Mouse (Mus musculus): ENCODE data around the gene Dgkz.
A peak's percentile ranks its signal among the peaks of the same experiment; 100 is the strongest.

The Dgkz gene

DNA sequence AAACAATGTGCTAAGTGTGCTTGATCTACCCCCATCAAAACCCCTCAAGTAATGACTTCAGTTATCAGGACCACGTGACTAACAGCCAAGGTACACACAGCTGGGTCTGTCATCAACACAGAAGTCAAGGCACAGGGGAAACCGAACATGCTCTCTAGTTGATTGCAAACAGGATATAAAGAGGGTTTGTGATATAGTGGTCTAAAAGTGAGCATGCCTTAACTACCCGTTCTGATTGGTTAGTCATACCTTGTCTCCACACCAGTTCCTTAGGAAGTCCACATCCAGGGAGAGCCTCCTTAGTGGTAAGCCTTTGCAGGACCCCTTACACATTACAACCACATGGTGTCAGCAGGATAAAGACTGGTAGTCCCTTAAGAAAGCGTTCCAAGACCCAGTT, 55.5 kb downstream of the Dgkz start:
- DNase-seq (ENCODE audit: low spot score) = no peak

DNA sequence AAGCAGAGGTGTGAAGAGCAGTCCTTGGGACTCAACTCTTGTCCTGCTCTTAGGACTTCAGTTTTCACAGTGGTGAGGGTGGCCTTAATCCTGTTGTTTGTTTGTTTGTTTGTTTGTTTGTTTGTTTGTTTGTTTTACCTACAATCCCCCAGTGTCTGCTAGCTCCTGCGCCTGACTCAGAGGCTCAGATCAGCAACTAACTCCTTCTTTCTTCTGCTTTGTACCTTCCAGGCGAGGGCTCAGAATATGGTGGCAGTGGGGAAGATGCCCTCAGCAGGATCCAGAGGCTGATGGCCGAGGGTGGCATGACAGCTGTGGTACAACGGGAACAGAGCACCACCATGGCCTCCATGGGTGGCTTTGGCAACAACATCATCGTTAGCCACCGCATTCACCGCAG, 58.6 kb downstream of the Dgkz start:
- no peak for DNase-seq (ENCODE audit: low spot score)

DNA sequence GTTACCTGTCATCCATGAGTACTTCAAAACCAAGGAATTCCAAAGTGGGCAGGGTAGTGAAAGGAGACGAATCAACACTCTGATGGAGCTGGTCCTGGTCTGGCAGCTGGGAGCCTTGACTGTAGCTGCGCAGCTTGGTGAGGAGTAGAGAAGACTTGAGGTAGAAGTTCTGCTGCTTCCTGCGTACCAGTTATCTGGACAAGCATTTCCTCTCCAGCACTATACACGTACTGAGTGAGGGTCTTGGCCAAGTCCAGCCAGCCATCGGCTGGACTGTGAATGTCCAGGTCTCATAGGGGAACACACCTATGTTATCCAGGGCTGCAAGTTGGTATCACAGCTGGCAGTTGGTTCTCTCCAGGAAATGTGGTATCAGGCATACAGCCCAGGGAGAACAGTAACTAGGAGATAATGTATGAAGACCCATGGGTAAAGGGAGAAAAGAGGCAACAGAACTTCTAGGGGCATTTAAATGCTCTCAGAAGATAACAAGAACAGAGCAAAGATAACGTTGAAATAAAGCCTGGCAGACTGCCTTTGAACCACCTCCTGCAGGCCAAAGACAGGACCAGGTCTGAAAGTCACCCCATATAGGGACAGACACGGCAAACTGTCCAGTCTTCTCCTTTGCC, 59.2 kb downstream of the Dgkz start:
- no peak for DNase-seq (ENCODE audit: low spot score)

DNA sequence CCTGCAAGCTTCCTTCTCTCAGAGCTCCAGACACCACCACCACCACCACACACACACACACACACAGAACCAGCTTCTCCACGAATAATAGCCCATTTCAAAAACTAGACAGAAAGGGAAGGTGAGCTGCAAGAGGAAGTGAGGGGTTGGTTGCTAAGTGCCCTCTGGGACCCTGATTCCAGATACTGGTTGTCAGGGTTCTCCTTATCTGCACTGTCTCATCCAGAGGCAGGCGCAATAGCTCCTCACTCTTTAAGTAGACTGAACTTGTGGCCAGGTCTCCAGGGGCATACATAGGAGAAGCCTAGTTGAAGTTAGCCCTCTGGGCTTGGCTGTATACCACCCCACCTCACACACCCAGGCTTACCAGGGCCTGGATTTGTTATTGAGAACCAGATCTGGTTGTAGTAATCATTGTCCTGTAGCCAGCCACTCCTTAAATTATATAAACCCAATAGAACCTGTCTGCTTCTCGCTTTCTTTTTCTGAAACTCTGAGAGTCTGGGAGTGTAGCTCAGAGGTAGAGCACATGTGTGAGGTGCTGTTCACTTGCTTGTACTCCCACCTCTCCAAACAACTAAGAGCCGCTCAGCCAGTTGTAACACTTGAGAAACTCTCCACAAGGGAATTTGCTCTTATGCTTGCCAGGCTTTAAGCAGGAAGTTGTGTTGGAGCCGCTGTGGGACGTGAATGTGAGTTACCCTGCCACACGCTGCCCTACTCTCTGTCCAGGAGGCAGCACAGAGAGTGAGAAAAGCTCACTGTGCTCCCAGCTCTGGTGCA, 62.1 kb downstream of the Dgkz start:
- DNase-seq (ENCODE audit: low spot score) = no peak

DNA sequence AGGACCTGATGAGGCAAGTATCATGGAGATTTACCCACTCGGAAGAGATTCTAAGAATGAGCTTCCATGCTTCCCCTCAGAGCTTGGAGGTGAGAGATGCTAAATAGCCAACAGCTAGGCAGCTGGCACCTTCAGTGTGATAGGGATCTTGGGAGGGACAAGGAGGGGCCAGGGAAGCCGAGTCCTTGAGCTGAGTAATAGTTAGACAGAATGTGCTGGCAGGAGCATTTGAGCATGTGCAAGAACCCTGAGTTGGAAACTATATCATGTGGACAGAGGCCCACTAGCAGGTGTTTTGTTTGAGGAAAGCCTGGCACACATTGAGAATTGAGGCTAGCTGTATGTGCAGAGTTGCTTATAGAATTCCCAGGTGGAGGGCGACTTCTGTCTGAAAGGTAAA, 63.0 kb downstream of the Dgkz start:
- DNase-seq (ENCODE audit: low spot score) = peak; percentile 40

DNA sequence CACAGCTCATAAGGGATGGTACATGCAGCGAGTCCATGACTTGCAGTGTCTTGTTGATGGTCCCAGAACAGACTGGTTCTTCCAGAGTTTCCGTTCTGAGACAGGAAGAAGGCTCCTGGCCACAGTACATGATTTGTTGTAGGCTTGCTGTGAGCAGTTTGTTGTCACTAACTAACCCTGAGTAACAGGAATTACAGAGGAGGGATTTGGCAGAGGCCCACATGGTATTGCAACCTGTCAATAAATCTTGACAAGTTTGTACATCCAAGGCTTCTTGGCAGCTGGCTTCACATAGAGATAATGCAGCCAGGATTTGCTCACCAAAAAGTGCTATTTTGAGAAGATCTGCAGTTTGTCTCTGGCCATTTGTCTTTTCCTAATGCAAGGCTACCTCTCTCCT, 69.5 kb downstream of the Dgkz start:
- DNase-seq (ENCODE audit: low spot score) = no peak

DNA sequence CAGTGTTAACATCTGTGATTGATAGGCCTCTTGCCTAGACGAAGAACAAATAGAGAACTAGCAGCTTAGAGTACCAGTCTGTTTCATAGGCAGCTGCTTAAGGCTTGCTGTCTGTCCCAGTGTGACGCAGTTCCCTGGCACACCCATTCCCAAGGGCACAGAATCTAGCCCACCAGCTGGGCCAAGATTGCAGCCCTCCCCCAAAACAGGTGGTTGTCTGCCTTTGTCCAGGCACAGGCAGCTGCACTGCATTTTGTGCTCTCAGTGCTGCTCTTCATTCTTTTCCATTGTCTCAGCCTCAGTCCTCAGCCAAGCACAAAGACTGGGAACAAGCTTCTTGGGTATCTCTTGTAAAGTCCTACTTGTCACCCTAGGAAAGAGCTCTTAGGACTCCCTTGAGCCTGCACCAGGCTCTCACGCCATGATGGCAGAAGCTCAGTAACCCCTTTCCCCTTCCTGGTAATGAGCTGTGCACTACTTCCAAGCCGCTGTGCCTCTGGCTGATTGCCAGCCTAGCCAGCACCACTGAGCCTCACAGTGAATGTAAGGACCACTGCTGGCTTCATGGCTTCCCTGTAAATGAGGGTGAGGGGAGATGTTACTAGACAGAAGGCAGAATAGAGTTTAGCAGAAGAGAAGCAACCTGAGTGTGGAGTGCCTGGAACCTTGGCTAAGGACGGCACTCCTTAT, 70.9 kb downstream of the Dgkz start:
- no peak for DNase-seq (ENCODE audit: low spot score)

DNA sequence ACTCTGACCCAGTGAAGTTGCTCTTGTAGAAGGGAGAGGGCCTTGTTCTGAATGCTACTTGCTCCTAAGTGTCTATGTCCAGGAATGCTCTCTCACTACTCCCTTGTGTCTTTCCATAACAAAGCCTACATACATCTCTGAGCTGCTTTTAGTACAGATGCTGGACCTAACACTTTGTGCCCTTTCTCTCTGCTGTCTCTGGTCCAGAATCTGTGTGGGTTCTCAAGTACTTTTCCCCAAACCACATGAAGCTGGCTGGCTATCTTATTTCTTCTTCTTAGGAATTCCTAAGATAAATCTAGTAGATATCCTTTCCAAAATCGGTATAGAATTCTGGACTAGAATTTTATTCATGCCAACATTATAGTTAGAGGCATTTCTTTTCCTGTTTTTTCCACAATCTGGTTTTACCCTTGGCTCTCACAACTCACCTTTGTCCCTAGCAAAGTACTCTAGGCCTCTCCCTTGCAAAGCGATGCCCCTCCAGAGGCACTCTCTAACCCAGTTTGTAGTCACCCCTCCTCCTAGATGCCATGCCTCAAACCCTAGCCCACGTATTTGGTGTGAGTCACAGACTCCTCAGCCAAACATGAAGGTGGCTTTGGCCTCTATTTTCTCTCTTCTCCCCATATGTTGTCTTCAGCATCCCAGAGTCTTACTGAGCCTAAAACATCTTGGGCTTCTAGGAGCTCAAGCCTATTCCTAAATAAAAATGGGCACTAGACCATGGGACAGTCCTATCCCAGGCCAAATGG, 72.3 kb downstream of the Dgkz start:
- DNase-seq (ENCODE audit: low spot score) = no peak

DNA sequence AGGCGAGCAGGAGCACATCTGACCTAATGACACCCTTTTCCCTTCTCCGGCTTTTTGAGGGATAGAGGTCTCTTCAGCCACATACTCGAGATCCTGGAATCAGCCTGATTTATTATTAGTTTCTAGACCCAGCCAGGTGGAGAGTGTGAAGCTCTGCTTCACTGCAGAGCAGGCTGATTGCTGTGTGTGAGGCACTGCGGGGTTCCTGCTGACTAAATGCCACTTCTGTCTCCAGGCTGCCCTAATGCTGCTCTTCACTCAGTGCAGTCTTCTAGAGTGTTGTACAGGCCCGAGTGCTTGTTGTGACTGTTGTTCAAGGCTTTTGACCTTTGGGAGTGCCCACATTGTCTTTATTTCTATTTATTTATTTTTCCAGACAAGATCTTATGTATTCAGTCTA, 73.3 kb downstream of the Dgkz start:
- DNase-seq (ENCODE audit: low spot score) = no peak

DNA sequence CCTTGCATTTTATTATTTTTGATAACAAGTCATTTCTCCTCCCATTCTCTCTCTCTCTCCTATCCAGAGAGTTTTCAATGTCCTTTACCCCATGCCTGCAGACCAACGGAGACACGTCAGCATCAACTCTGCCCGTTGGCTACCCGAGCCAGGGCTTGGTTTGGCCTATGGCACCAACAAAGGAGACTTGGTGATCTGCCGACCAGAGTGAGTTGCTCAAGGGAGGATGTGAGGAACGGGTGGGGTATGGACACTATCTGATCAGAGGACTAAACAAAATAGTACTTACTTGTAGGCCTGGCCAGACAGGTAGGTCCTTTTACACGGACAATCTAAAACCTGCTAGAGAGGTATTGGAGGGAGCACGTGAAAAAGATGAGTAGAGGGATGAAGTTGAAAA, 75.2 kb downstream of the Dgkz start:
- DNase-seq (ENCODE audit: low spot score) = no peak

DNA sequence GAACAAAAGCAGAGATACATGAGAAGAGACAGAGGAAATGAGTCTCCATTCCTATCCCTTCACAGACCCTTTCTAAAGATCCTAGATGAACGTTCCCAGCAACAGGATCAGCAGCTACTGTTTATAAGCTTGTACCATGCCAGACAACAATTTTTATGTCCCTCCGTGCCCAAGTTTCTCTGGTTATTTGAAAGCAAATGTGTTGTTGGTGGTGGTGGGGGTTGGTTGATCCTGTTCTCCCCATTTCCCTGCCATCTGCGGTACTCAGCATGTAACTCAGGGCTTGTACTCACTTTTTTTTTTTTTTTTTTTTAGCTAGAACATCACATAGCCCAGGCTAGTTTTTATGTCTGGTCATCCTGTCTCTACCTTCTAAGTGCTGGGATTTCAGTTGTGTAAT, 76.5 kb downstream of the Dgkz start:
- DNase-seq (ENCODE audit: low spot score) = no peak

DNA sequence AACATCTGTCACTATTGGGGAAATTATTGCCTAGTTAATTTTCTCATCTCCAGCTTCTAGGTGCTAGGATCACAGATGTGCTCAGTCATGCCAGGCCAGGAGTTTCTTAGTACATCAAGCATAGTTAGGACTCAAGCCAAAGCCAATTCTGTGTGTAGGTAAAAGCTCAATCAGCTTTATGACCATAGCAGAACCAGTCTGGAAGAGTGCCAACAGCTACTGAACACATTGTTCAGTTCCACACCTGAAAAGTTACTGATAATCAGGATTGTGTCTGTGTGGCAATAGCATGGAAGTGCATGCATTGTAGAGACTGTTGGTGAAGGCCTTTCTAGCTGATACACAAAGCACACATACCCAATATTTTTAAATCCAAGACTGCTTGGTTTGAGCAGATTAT, 77.7 kb downstream of the Dgkz start:
- DNase-seq (ENCODE audit: low spot score) = no peak

DNA sequence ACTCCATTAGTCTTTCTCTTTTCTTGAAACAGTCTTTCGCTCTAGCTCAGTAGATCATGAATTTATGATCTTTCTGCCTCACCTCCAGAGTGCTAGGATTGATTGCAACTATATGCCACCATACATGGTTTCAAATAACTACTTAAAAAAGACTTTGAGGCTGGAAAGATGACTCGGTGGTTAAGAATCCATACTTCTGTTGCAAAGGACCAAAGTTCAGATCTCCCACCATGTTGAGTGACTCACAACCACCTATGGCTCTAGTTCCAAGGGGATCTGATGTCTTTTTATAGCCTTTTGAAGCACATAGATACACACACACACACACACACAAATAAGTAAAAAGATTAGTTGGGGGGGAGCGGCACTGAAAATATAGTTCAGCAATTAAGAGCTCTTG, 80.3 kb downstream of the Dgkz start:
- no peak for DNase-seq (ENCODE audit: low spot score)

DNA sequence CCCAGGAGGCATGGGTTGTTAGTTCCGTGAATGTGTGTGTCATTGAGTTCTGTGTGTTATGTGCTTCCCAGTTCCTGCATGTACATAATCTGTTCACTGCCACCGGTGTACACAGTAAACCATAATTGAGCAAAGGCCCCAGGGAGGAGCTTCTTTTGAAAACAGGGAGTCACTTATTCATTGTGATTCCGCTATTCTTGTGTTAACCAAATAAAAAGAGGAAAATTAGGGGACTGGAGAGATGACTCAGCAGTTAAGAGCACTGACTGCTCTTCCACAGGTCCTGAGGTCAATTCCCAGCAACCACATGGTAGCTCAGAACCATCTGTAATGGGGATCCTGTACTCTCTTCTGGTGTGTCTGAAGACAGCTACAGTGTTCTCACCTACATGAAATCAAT, 80.9 kb downstream of the Dgkz start:
- no peak for DNase-seq (ENCODE audit: low spot score)

DNA sequence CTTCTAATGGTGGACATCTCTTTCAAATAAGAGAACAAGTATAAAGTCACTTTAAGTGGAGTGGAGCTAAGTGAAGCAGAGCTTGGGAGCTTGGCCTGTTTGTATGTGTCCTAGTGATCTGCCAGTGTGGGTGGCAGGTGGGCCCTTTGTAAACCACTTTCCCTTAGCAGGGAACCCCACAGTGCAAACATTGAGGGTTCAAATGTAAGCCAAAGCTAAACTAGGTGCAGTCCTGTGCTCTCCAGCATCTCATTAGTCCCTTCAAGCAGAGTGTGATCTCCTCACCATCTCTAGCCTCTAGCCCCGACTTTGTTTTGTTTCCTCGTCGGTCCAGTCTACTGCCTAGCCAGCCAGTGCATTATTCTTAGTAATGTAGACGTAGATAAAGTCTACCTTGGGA, 91.0 kb downstream of the Dgkz start:
- no peak for DNase-seq (ENCODE audit: low spot score)

DNA sequence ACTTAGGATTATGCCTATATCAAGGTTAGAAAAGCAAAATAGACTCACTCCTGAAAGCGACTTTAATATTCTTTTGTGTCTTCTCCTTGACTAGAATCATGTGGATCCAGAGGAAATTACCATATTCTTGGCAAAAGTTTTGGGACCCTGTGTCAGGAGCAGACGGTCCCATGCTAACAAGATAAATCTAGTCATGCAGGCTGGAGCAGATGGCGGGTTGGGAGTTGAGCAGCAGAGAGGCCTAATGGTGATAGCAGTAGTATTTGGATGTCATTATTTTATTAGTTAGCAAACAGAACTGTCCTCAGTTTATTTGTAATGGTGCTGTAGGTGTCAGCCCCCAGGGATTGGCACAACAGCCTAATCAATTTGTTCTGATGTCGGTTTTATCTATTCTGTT, 91.7 kb downstream of the Dgkz start:
- DNase-seq (ENCODE audit: low spot score) = no peak
